Mouse (Mus musculus) adrenal gland, postnatal 25 days (tissue): ENCODE measurements at regions not wholly inside any gene's neighbourhood (a gene's known extent, or its start where the extent isn't known, plus 50 kb on each side); places are given as distances from the start of the nearest gene placed in this dataset.

Source experiments
- DNase-seq: peaks from one replicate; pipeline ENCODE4 v3.0.0; 2021; ENCODE audit warnings: mixed read lengths

DNA sequence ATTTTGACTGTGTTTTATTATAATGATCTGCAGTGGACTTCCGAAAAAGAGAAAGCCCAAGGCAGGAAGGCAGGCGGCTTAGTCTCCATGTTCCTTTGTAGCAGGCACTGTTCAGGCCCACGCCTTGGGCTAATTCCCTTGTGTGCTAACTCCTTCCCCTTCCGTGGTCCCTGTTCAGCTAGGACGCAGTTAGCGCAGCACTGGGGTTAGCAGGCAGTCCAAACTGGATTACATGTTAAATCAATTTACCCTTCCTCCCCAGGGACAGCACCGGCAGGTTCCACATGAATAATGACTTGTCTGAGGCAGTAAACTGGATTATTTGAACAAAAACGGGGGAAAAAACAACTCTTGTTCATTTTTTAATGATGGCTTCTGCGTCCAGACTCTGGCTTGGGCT is 453.4 kb upstream of the Tbx3 start:
- DNase-seq: no peak

DNA sequence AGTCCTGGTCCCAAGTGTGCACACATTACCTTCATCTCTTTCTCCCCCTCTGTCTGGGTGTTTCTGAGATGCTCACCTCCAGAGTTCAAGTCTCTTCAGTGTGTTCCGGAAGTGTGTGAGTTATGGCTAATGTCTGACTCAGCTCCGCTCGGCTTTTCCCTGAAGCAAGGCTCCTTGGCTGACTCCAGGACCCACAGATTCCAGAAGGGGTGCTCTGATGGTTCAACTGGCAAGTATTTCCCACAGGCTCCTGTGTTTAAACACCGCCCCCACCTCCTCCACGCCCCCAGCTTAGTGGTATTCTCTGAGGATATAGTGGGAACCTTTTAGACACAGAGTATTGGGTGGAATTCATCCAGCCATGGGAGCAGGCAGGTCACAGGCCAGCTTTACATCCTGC is 441.8 kb upstream of the Tbx3 start:
- DNase-seq: no peak

DNA sequence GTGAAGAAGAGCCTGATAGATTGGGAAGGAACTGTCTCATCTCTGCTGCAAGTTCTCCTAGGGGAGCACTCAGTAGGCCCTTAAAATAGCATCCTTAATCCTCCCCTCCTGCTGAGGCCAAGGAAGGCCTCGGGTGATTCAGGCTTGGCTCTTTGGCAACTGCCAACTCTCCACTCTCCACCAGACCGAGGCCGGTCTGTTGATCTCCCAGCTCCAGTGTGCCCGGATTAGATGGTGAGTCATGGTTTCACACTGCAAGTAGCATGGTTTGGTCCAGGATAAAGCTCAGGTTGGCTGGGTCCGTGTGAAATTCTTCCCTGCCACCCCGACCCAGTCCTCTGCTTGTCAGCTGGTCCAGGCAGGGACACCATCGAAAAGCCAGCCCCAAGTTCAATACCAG is 437.5 kb upstream of the Tbx3 start:
- peak; percentile 27 for DNase-seq

DNA sequence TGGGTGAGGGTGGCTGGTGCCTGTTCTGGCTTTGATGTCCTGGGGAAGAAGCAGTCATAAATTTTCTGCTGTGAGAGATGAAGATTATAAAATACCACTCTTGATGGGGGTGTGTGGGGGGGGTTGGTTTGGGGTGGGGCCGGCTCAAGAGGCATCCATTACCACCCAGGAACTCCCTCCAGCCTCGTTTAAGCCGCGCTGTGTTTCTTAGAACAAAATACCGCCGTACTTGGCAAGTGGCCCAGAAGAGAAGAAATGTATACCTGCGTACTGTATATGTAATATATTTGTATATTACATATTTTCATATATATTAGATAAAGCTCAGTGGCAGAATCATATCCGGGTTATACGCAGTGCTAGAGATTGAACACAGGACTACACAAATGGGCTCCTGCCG is 434.6 kb upstream of the Tbx3 start:
- DNase-seq: no peak

DNA sequence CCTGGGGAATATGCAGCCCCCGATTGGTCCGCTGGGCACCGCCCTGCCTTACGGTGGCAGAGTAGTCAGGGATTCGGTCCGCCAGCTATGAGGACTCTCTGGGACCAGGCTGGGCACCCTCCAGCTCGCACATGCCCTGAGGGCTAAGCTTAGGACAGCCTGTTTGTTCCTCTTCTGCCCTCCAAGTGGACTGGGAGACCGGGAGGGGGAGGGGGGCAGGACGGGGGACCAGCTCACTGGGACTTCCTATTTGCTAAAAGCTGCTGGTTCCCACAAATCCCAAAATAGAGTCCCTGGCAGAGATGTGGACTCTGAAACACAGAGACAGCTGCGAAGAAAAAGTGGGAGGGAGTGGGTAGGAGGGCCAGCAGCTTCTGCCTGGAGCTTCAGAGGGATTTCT is 423.6 kb upstream of the Tbx3 start:
- peak; percentile 25 for DNase-seq

DNA sequence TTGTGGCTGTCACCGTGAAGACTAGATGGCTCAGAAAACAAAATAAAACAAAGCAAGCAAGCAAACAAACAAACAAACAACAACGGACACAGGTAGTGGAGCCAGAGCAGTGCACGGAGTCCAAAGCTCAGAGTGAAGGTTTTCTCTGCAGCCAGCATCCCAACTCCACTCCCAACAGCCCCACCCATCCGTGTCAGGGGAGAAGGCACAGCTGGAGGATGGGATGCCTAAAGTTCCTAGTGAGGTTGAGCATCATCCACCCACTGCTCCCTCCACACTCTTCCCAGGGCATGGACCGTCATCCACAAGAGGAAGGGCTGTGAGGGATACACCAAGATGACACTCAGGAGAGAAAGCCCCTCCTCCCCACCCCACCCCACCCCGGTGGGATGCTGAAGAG is 421.8 kb upstream of the Tbx3 start:
- no peak for DNase-seq

DNA sequence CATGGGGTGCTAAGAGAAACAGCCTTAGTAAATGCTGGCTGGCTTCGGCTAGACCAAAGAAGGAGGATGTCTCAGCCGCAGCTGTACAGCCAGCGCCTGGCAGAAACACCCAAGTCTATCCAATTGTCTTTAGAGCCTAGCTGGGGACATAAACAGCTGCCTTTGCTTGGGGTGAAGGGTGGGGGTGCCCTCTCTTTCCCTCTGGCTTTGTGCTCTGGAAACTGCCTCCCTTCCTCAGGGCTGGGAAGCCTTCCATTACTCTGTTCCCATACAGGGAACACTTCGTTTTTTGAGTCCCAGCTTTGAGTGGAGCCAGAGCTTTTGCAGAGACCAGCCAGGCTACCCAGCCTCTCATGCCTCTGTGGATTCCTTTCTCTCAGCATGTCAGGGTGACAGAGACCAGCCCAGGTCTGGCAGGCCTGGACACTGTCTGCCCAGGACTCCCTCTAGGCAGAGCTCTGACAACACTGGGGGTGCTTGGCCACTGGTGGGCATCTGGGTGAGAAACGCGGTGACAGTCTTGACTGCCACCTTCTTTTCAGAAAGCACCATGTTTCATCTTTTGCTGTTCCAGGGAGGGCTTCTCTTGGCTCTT is 421.2 kb upstream of the Tbx3 start:
- DNase-seq: no peak

DNA sequence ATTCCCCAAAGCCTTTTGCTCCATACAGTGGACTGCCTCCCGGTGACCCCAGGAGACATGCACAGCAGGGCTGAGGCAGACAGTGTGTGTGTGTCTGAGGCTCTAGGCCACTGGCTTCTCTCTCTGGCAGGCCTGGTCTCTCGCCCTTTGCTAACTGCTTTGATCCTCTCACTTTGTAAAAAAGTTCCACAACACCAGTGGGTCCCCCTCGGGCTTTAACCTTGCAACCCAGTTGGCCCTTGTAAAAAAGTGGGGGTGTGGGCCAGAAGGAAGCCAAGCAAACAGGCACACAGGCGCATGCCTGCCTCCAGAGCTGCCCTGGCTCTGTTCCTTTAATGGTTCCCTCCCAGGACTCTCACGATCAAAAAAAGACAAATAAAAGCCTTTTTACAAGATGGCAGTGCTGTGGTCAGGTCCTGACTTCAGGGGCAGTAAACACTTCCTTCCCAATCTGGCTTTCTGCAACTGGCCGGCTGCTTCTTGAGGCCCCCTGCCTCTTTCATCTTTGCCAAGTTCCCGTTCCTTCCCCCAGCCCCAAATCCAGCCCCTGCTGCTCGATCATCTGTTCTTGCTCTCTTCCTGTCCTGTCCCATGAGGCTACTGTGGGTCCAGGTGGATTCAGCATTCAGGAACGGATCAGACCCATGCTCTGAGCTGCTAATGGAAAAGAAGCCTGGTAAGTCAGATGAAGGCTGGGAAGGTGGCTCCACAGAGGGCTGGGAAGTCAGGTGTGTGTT is 419.0 kb upstream of the Tbx3 start:
- no peak for DNase-seq

DNA sequence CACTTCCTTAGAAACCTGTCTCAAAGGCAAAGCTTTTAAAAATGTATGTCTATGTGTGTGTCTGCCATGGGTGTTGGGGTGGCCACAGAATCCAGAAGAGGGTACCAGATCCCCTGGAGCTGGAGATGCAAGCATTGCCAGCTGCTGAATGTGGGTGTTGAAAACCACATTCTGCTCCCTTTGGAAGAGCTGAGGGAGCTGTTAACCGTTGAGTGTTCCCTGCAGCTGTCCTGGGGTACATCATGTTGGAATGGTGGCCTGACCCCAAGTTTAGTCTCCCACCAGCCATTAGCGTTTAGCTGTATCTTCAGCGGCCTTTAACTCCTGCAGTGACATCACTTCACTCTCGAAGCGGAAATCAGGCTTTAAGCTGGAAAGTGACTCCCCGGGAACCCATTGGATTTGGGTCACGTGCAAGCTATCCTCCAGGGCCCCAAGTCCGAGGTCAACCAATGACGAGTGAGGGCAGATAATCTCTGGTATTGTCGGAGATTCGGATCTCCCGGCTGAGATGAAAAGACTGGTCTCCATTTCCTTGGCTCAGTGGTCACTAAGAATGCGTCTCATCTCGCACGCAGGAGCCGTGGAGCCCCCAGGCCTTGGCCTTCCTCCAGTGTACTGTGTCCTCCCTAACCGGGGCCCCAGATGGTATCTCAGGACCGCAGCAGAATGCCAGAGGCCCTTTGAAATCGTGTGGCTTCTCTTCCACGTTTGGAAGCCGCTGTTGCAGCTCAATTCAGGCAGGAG is 412.9 kb upstream of the Tbx3 start:
- no peak for DNase-seq

DNA sequence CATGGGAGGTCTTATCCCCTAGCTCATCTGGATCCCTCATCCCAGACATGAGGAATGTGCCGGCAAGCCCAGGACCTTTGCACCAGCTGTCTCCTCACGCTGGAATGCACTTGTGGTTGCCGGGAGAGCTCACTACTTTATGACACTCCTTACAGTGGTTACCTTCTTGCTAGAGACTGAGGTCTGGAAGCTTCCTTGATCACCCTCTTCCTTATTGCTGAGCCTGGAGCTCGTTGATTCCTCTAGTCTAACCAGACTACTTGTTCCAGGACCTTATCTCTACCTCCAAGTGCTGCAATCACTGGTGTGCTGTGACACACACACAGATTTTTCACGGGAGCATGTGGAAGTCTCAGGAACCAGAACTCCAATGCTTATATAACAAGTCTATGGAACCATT is 411.6 kb upstream of the Tbx3 start:
- DNase-seq: no peak

DNA sequence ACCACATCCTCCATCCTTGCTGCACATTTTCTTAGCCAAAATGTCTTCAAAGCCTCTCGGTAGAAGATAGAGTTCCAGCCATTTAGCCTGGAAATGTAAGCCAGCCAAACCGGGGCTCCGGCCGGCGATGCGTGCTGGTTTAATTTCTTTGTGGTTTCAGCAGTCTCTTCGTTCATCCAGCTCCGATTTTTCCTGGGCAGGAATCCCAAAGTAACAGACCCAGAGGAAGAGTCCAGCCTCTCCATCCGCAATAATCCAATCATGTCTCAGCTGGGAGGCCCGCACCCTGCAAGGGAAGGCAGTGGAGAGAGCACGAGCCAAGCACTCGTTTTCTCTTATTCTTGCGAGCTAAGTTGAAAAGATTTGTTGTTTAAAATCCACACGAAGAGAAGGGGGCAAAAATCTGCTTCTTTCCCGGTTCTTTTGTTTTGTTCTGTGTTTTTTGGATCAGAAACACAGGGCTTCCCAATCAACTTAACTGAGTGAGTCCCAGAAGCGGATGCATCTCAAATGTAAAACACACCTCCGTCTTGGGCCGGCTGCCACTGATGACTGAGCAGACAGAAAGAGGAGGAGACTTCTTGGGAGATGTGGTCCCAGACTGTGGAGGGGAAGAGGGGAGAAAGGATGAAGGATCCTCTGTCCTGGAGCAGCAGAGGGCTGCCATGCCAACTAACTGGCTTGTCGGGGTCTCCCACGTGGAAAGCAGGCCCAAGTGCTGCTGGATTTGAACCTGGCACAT is 405.1 kb upstream of the Tbx3 start:
- DNase-seq: no peak

DNA sequence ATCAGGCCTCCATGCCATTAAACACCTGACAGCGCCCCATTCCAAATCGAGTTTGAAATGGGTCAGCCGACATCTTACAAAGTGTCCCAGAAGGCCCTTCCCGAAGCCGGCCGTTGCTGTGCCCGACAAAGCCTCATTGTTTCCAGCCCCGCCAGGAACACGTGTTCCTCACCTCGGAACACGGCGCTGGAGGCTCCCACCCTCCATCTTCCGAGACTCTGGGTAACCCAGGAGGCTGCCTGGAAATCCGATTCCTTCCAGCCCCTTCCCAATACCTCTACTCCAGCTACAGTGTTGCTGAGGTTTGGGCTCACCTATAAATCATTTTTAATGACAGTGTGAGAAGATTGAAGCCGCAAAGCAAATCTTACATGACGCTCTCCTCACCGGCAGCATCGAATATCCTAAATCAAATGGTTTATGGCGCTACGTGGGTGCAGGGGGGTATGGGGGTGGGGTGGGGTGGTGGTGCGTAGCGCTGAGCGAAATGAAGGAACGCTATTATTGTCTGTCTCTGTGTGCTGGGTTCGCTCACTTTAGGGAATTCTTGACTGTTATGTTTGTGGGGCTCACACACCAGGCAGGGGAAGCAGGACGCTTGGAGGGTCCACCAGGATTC is 399.1 kb upstream of the Tbx3 start:
- DNase-seq: no peak

DNA sequence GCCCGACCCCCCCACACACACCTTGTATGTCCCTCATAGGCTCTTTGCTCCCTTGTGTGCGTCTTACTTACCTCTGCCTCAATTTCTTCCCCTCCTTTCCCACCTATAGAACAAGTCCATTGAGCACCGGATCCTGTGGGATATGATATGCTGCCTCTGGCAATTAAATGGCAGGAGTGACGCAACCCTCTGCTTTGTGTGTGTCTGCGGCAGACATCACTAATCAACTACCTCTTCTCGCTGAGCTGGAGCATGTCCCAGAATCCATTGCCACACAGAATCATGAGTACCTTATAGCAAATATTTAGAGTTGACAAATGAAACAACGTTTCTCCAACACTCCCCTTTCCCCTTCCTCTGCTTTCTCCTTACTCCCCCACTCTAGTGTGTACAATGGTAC is 397.3 kb upstream of the Tbx3 start:
- no peak for DNase-seq

DNA sequence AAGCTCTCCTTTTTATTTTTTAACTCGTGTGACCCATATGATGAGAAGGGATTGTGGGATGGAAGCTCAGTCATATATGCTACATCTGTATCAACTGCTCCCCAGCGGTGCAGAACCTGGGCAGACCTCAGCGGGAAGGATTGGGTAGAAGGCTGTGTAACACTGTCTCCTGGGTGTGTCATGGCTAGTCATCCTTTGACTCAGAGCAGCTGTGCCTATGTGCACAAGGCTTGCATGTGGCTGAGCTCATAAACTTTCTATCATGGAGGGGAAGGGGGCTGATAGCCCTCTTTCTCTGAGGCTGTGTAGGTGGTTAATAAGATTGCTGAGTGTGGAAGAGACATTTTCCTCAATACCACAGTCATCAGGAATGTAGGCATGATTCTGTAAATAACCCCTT is 396.9 kb upstream of the Tbx3 start:
- DNase-seq: no peak

DNA sequence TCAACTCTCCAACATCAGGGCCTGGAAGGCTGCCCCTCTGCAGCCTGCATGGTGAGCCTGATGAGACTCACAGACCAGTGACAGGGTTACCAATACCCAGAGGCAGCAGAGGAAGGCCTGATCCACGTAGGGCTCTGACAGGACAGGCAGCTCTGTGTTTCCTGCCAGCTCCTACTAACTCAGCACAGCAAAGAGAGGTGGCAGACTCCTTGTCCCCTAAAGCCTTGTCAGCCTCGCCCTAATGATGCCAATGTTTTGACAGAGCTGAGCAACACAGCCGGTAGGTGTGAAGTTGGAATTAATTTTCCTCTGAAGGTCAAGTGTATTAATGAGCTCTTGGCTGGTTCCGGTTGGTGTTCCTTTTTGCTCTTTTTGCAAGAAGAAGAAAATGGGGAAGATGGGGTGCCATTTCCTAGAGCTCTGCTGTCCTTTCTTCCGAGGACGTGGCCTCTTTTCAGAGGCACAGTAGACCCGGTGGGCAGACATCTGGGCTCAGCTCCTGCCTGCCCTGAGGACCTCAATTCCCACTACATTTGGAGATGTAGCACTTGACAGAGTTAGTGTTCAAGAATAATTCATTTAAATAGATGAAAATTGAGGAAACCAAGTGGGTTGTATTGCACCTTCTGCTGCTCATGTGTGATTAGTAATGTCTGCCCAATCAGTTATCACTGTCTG is 395.5 kb upstream of the Tbx3 start:
- no peak for DNase-seq

DNA sequence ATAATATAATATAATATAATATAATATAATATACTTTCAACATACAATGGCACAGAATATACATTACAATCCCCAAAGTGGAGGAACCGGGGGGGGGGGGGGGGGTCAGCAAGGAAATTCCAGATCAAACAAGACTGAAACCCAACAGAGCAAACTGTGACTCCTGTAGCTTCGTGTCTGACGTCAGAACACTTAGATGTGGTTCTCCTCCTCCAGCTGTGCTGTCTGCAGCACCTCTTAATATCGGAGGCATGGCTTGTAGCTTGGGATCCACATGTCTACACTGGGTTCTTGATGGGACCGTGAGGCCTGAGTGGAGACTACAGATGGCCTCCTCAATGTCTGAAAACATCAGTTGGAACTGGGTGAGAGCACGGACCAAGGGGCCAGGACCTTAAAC is 390.3 kb upstream of the Tbx3 start:
- DNase-seq: no peak

DNA sequence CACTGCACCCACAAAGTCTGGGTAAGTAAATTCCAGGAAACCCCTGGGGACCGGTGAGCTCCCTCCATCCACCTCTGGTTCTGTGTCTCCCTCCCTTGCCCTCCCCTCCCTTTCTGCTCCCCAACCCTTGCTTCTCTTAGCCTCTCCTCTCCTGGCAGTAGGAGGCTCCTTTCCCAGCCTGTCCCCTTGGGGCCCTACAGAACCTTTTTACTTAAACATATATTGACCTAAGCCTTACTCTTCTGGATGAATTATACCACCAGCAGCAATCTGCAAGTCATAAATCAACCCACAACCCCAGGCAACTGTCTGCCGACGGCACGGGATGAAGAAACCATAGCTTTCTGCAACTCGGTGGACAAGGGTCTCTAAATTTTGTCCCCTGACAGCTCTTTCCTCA is 380.7 kb upstream of the Tbx3 start:
- DNase-seq: no peak

DNA sequence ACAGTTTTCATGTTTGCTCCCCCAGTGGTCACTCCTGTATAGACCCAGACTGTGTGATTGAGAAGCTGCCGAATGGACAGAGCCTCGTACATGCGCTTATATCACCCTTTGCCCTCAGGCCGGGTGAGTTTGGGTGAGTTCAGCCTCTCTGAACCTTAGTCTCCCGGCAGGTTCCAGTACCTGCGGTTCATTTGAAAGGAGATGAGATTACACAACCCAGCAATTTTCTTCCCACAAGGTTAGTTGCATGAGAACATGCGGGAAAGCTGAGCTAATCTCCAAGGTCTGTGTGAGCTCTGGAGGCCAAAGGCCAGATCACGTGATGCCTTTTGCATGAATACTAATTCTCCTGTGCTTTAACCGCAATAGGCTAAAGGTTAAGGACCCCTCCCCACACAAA is 378.1 kb upstream of the Tbx3 start:
- DNase-seq: no peak

DNA sequence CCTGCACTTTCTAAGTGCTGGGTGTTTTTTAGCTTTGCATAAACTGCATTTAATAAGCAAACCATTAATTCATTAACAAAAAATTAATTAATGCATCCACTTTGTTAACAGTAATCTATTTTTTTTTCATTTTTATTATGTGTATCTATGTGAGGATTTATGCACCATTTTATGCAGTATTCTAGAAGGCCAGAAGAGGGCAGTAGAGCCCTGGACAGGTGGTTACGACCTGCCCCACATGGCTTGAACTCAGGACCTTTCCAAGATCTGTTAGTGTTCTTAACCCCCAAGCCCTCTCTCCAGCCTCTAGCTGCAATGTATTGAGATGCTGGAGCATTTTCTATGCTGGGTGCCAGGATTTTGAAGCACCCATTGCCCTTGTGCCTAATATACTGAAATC is 377.6 kb upstream of the Tbx3 start:
- DNase-seq: no peak

DNA sequence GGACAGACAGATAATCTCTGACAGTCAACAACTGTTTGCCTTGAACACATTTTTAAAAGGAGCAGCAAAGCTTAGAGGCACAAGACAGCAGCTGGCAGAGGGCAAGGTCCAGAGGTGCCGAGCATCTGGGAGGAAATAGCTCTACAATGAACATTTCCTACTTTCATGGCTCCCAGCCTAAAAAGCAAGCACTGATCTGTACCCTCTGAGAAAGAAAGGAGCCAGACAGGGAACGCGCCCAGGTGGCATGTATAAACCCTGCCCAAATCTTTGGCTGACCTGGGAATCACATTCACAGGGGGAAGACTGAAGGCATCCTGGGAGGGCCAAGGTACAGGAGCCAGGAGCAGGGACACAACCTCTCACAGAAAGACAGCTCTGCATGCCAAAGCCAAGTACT is 371.2 kb upstream of the Tbx3 start:
- no peak for DNase-seq

DNA sequence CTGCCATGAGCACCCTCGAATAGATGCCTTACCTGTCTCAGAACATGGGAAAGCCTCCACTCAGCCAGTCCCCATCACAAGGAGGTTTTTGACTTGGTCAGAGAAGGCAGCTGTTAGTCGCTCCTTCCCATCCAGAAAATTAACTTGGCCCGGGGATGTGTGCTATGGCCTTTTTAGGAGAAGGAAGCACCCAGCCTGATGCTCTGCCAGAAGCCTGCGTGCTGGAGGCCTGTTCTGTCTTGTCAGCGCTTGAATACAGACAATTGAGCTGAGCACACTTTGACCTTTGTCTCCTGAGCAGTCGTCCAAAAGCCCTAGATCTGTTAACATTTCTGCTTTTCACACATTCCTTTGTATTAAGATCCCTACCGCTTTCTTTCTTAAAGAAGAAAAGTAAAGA is 370.4 kb upstream of the Tbx3 start:
- DNase-seq: no peak

DNA sequence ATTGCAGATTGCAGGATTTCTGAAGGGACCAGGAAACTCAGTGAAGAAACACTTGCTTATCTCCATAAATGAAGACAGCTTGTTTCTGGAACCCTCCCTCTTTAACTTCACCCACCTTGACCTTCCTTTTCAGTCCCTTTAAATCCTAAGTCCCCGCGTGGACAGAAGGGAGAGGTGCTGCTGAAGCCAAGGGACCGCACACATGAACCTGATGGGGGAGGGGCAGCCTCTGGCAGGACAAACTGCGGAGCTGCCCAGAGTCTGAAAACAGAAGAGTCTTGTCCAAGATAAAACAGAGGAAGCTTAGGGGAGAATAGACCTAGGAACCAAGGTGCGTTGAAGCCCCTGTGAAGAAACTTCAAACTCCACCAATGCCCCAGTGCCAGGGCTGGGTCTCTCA is 368.9 kb upstream of the Tbx3 start:
- peak; percentile 20 for DNase-seq
